Mouse (Mus musculus) heart, adult 2 months (tissue): ENCODE data around the gene Dnajc5.

Source experiments
- CTCF ChIP-seq: fragments of 200-600 bp; IDR thresholded peaks from 2 replicates; pipeline ENCODE4 v1.8.1; 2022; ENCODE audit warnings: antibody characterized with exemption, mild to moderate bottlenecking, moderate library complexity
- EP300 ChIP-seq: fragments of 200-500 bp; IDR thresholded peaks from 2 replicates; pipeline ENCODE4 v1.6.1; 2011; ENCODE audit warnings: low read depth, low read length, control low read depth; ENCODE audit not compliant: insufficient read depth
- POLR2A ChIP-seq: fragments of 200-500 bp; IDR thresholded peaks from 2 replicates; pipeline ENCODE4 v1.6.1; 2011; ENCODE audit warnings: mild to moderate bottlenecking, low read depth, low read length, control low read depth; ENCODE audit not compliant: insufficient read depth

- no peak for TF ChIP-seq CTCF
- no peak for TF ChIP-seq POLR2A
- no peak for TF ChIP-seq EP300
Measured at GRCm38 (mm10) chr2:181532589-181532988, 12.3 kb downstream of the Dnajc5 start.
